Mouse (Mus musculus): ENCODE data around the gene Gnai3. TPM values are rescaled to one million over a fixed set of nuclear protein-coding genes. Genes with fewer than 3 reads are reported as not detected.

The Gnai3 gene
- polyA plus RNA-seq, 1 experiment = 31.0 TPM

DNA sequence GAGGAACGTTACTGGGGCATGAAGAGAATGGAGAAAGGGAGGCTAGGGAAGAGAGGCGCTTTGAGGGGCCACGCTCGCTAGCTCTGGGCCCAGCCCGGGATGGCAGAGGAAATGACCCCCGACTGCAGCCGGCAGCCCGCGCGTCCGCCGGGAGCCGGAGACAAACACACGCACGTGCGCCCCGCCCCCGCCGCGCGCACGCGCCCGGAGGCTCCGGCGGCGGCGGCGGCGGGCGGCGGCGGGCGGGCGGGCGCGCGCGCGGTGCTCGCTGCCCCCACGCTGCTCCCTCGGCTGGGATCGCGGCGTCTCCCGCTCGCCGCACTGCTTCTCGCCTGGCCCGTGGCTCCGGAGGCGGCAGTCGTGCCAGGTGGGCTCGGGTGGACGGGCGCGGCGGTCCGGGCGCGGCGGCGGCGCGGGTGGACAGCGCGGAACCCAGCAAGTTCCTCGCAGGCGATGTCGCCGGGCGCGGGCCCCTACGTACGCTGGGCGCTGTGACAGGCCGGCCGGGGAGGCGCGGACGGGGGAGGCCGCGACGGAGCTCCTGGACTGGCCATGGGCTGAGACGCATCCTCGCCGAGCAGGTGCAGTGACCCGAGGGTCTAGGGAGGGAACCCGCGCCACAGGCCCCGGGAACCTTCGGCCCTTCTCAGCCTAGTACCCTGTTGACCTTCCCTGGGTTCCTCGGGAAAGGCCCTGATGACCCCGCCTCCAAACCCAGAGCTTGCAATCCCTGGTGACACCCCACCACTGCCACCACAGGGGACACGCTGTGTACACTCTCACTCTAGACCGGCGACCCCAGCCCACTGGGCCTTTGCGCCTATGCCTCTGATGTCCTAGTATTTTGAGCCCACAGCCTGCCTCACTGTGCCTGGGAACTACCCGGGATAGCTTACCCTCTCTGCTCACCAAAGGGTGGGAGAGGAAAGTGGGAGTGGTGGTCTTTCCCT, 40.4 kb upstream of the Gnai3 start, which contains the start of gene Amigo1:
TSS of gene Amigo1 (plus strand) at position 238 of the 950 bp plus-strand sequence.
- DNase-seq = peak; percentile 58
- peaks cover 4% of the 10 kb centered on the region; the same call in 1 of the 2 replicates for H3K4me1 ChIP-seq (ENCODE audit: control insufficient read depth, insufficient read depth, low read length)
- no peaks in the 10 kb centered on the region for H3K36me3 ChIP-seq (ENCODE audit: control insufficient read depth, insufficient read depth, low read length)
- H3K4me3 ChIP-seq (ENCODE audit: insufficient read depth, low read depth, low read length) = peak within 1 kb of the TSS; percentile 71
- no peaks in the 10 kb centered on the region for H3K27me3 ChIP-seq (replicated peaks; ENCODE audit: control insufficient read depth, insufficient read depth, low read length)
- no peak within 1 kb of the TSS for H3K27ac ChIP-seq (ENCODE audit: insufficient read depth, low read depth, low read length)
- TF ChIP-seq CTCF (conservative IDR thresholded peaks at IDR 0.05; ENCODE audit: insufficient read depth, insufficient read length, low read depth, low read length) (no peak), POLR2A (IDR thresholded peaks at IDR 0.05; ENCODE audit: low read depth, low read length) (no peak)
- 8% methylated on average over 89 of the region's 100 CpGs for whole genome bisulfite sequencing

DNA sequence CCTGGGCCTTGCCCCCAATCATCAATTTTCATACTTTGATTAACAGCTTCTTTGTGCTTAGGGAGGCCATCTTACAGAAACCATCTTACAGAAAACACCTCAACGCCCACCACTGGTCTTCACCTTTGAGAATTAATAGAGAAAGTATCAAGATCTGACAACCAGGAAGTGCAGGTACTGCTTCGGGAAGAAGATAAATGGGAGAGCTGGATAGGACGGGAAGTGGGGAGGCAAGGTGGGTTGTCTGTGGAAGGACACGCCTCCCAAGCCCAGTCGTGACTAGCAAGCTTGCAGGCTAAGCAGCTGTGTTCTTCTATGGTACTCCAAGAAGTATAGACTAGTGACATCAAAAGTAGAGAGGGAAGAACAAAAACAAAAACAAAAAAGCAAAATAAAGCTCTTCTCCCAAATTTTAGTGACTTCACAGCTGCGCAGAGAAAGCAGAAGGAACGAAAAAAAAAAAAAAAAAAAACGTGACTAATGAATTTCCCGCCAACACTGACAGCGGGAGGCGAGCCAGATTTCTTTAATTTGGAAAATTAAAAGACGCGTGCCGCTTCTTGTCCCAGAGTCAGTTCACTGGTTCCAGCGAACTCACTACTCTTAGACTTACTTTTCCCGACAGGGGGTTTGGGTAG, 39.6 kb upstream of the Gnai3 start:
- DNase-seq = no peak
- no peak for TF ChIP-seq POLR2A (IDR thresholded peaks at IDR 0.05; ENCODE audit: low read depth, low read length)
- no peaks in the 10 kb centered on the region for H3K27me3 ChIP-seq (replicated peaks; ENCODE audit: control insufficient read depth, insufficient read depth, low read length)
- H3K36me3 ChIP-seq (ENCODE audit: control insufficient read depth, insufficient read depth, low read length) = no peaks in the 10 kb centered on the region
- peak overlapping the region; percentile 71 for H3K4me3 ChIP-seq (ENCODE audit: insufficient read depth, low read depth, low read length)
- WGBS = 4% methylated on average over 16 of the region's 16 CpGs
- H3K27ac ChIP-seq (ENCODE audit: insufficient read depth, low read depth, low read length) = no peak overlapping the region
- peaks cover 4% of the 10 kb centered on the region; the same call in 1 of the 2 replicates for H3K4me1 ChIP-seq (ENCODE audit: control insufficient read depth, insufficient read depth, low read length)

DNA sequence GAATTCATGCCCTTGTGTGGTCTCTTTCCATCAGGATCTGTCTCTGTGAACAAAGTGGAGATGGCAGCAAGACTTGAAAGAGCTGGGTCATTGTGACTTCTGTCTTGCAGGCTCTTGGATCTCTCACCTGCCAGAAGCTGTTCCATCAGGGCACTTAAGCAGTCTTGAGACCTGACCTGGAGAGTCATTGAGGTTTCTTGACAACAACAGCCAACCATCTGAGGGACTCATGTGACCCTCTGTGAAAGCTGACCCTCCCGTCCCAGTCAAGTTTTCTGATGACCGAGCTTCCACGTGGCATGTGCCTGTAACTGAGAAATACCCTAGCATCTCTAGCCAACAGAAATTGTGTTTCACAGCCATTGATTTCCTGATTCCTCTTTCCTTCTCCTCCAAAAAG, 38.8 kb upstream of the Gnai3 start:
- Histone ChIP-seq H3K4me3 (ENCODE audit: insufficient read depth, low read depth, low read length) (no peak overlapping the region), H3K27me3 (replicated peaks; ENCODE audit: control insufficient read depth, insufficient read depth, low read length) (no peaks in the 10 kb centered on the region), H3K27ac (ENCODE audit: insufficient read depth, low read depth, low read length) (no peak overlapping the region), H3K4me1 (ENCODE audit: control insufficient read depth, insufficient read depth, low read length) (peaks cover 4% of the 10 kb centered on the region; the same call in 1 of the 2 replicates), H3K36me3 (ENCODE audit: control insufficient read depth, insufficient read depth, low read length) (no peaks in the 10 kb centered on the region)
- 78% methylated on average over 3 of the region's 3 CpGs for WGBS
- TF ChIP-seq CTCF (conservative IDR thresholded peaks at IDR 0.05; ENCODE audit: insufficient read depth, insufficient read length, low read depth, low read length) (no peak), POLR2A (IDR thresholded peaks at IDR 0.05; ENCODE audit: low read depth, low read length) (no peak)
- DNase-seq = no peak

DNA sequence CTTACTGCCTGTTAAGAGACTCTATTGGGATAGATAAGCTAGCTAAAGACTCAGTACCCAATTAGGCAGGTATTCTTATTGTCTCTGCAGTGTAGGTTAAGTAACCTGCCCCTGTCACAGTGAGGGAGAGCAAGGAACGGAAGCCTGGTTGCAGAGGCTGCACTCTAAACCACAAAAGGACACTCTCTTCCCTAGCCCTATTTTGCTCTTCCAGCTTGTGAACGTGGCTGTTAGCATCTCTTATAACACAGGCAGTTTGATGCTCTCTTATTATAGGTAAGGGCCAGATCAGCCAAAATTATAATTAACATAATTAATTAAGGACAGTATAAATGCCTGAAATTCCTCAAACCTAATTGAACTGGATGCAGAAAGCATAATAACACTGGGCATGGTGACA, 34.6 kb upstream of the Gnai3 start:
- TF ChIP-seq CTCF (conservative IDR thresholded peaks at IDR 0.05; ENCODE audit: insufficient read depth, insufficient read length, low read depth, low read length) (no peak), POLR2A (IDR thresholded peaks at IDR 0.05; ENCODE audit: low read depth, low read length) (no peak)
- Histone ChIP-seq H3K36me3 (ENCODE audit: control insufficient read depth, insufficient read depth, low read length) (no peaks in the 10 kb centered on the region), H3K27me3 (replicated peaks; ENCODE audit: control insufficient read depth, insufficient read depth, low read length) (no peaks in the 10 kb centered on the region), H3K4me1 (ENCODE audit: control insufficient read depth, insufficient read depth, low read length) (peaks cover 1% of the 10 kb centered on the region; the same call in 1 of the 2 replicates), H3K27ac (ENCODE audit: insufficient read depth, low read depth, low read length) (no peak overlapping the region), H3K4me3 (ENCODE audit: insufficient read depth, low read depth, low read length) (no peak overlapping the region)
- WGBS = 61% methylated on average over 2 of the region's 2 CpGs
- no peak for DNase-seq

DNA sequence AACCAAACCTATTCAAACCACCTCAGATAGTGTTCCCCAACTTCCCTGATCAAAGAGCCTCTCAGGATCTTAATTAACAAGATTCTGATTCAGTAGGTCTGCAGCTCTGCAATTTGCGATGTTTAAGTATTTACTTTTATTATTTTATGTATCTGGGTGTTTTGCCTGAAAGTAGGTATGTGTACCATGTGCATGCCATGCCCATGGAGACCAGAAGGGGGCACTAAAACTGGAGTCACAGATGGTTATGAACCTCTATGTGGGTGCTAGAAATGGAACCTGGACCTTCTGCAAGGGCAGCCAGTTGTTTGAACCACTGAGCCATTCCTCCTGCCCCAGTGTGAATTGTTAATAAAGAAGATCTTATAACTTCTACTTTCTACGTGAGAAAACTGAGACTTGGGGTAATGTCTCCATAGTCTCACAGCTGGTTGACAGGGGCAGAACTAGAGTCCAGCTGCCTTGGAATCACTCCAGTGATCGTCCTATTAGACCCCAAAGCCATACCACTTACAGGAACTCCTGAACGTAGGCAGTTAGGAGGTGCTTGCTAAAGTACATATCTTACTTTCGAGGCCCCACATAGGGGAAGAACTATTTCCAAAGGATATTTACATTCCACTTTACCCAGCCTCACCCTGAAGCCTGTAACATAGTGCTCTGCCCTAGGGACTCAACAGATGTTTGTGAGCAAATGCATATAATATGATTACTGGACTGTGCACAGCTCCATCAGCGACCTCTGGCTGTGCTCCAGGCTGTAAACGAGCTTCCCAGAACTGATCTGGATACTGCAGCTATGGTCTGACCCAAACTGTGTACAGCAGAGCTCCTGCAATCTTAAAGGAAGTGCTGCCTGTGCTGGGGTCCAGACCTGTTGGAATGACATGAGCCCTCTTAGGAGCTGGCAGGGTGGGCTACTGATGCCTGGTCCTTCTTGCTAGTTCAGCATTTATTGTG, 33.1 kb upstream of the Gnai3 start:
- Histone ChIP-seq H3K36me3 (ENCODE audit: control insufficient read depth, insufficient read depth, low read length) (no peaks in the 10 kb centered on the region), H3K27me3 (replicated peaks; ENCODE audit: control insufficient read depth, insufficient read depth, low read length) (no peaks in the 10 kb centered on the region), H3K4me3 (ENCODE audit: insufficient read depth, low read depth, low read length) (no peak overlapping the region), H3K27ac (ENCODE audit: insufficient read depth, low read depth, low read length) (no peak overlapping the region), H3K4me1 (ENCODE audit: control insufficient read depth, insufficient read depth, low read length) (no peaks in the 10 kb centered on the region)
- no peak for TF ChIP-seq POLR2A (IDR thresholded peaks at IDR 0.05; ENCODE audit: low read depth, low read length)
- no peak for TF ChIP-seq CTCF (conservative IDR thresholded peaks at IDR 0.05; ENCODE audit: insufficient read depth, insufficient read length, low read depth, low read length)
- WGBS = 64% methylated on average over 7 of the region's 7 CpGs
- no peak for DNase-seq

DNA sequence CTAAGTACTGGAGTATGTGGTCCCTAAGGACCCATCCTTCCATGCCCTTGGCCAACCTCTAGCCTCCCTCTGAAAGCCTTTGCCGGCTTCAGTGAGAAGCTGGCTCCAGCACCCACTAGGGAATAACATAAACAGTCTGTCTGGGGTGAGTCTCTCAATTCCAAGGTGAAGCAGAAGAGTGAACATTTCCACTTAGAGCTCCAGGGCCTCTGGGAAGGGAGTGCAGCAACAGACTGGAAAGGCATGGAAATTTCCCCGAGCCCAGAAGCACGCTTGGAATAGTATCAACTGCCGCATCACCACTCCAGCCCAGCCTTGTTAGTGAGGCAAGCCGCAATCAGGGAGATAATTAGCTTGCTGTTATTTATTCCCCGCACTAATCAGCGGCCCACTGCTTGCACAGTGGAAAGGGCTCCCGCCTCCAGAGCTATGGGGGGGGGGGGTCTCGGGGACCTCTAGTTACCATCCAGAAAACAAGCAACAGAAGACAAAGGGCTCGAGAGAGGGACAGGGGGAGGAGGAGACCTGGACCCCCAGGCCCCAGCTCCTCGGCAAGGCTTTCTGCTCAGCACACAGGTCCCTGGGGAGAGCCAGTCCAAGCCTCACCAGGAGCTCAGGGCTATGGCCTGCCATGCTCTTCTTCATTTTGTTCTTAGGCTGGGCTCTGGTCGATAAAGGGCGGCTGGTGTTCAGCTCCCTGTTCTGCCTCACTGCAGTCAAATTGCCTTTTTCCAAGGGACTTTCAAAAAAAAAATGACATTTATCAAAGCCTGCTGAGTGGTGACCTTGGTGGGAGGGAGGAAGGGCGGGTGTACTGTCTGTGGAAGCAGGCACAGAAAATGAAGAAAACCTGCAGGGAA, 29.0 kb upstream of the Gnai3 start:
- DNase-seq = peak; percentile 60
- no peaks in the 10 kb centered on the region for H3K27me3 ChIP-seq (replicated peaks; ENCODE audit: control insufficient read depth, insufficient read depth, low read length)
- H3K4me3 ChIP-seq (ENCODE audit: insufficient read depth, low read depth, low read length) = no peak overlapping the region
- 30% methylated on average over 14 of the region's 14 CpGs for WGBS
- no peak overlapping the region for H3K27ac ChIP-seq (ENCODE audit: insufficient read depth, low read depth, low read length)
- no peaks in the 10 kb centered on the region for H3K4me1 ChIP-seq (ENCODE audit: control insufficient read depth, insufficient read depth, low read length)
- H3K36me3 ChIP-seq (ENCODE audit: control insufficient read depth, insufficient read depth, low read length) = no peaks in the 10 kb centered on the region
- TF ChIP-seq POLR2A (IDR thresholded peaks at IDR 0.05; ENCODE audit: low read depth, low read length) (no peak), CTCF (conservative IDR thresholded peaks at IDR 0.05; ENCODE audit: insufficient read depth, insufficient read length, low read depth, low read length) (no peak)

All from kidney, adult 2 months (tissue).